Mouse (Mus musculus) liver, embryonic 14.5 days (tissue): Measurements from ENCODE around the gene Rab11b.

Source experiments
- CTCF ChIP-seq: IDR thresholded peaks from 2 replicates; pipeline ENCODE4 v1.5.1; 2016; ENCODE audit warnings: antibody characterized with exemption, low read depth, control low read depth
- EP300 ChIP-seq: IDR thresholded peaks from 2 replicates; pipeline ENCODE4 v1.6.1; 2016; ENCODE audit warnings: antibody characterized with exemption, low read depth

- no peak for TF ChIP-seq EP300
- no peak for TF ChIP-seq CTCF
Measured at GRCm38 (mm10) chr17:33751181-33751580, 9.1 kb downstream of the Rab11b start.
